Mouse (Mus musculus): ENCODE measurements around the gene Taf10. TPM values are rescaled to one million over a fixed set of nuclear protein-coding genes. Genes with fewer than 3 reads are reported as not detected.

Taf10 gene
- total RNA-seq, 2 experiments from 2014 or later = 109 to 110 TPM

- intact Hi-C loops (cut with DNase I) = loop anchor here (2.0 kb wide), 1 partner anchor 92 kb away; no protein-coding TSS in a partner anchor
- no peak for DNase-seq
Observed at GRCm38 (mm10) chr7:105726980-105727325, 17.2 kb downstream of the Taf10 start.

- intact Hi-C loops (cut with DNase I) = loop anchor here (2.0 kb wide), 1 partner anchor 92 kb away; no protein-coding TSS in a partner anchor
Observed at GRCm38 (mm10) chr7:105726144-105726979, 17.8 kb downstream of the Taf10 start.

GRCm38 (mm10) chr7:105721916-105722315 is 22.2 kb downstream of the Taf10 start:
- no peak for DNase-seq
- intact Hi-C loops (cut with DNase I) = no loop called here

More at GRCm38 (mm10) chr7:105726144-105726979, 17.8 kb downstream of the Taf10 start:
- DNase-seq = peak; percentile 16

- intact Hi-C loops (cut with DNase I) = no loop called here
Observed at GRCm38 (mm10) chr7:105715366-105715765, 28.8 kb downstream of the Taf10 start.

GRCm38 (mm10) chr7:105708733-105709132 is 35.4 kb downstream of the Taf10 start:
- intact Hi-C loops (cut with DNase I) = no loop called here
- no peak for DNase-seq

More at GRCm38 (mm10) chr7:105715366-105715765, 28.8 kb downstream of the Taf10 start:
- DNase-seq = no peak

GRCm38 (mm10) chr7:105703816-105704215 is 40.3 kb downstream of the Taf10 start:
- intact Hi-C loops (cut with DNase I) = no loop called here
- no peak for DNase-seq

GRCm38 (mm10) chr7:105703184-105703583 is 41.0 kb downstream of the Taf10 start:
- intact Hi-C loops (cut with DNase I) = no loop called here
- DNase-seq = no peak

GRCm38 (mm10) chr7:105690875-105691274 is 53.3 kb downstream of the Taf10 start:
- no peak for DNase-seq
- intact Hi-C loops (cut with DNase I) = no loop called here

Other genes with a start within 250 kb of the Taf10 start
- gene Smpd1, start 190.0 kb downstream of the Taf10 start, total RNA-seq (2021) = 10 to 100 TPM; 59.3 to 65.7 TPM
- 100 to 1,000 TPM; 327 to 331 TPM for gene Apbb1, start 162.7 kb downstream of the Taf10 start, total RNA-seq (2021)
- gene Hpx, start 144.2 kb downstream of the Taf10 start, total RNA-seq (2021) = under 1 TPM in 1 of 2 experiments, not detected in 1; 0.26 TPM
- 100 to 1,000 TPM; 167 to 168 TPM for gene Trim3, start 110.8 kb downstream of the Taf10 start, total RNA-seq (2021)
- gene Timm10b, start 104.3 kb downstream of the Taf10 start, total RNA-seq (2021) = 10 to 100 TPM; 63.7 to 70.1 TPM
- gene Arfip2, start 103.9 kb downstream of the Taf10 start, total RNA-seq (2021) = 10 to 100 TPM; 77.0 to 77.8 TPM
- gene Gm45799, start 103.8 kb downstream of the Taf10 start, total RNA-seq (2021) = 1 to 10 TPM; 8.9 to 9.1 TPM
- gene Dnhd1, start 93.5 kb downstream of the Taf10 start, total RNA-seq (2021) = 1 to 10 TPM; 4.1 to 4.8 TPM
- gene Ilk, start 7.8 kb downstream of the Taf10 start, total RNA-seq (2021) = 100 to 1,000 TPM; 113 to 114 TPM
- 10 to 100 TPM; 11.3 to 13.9 TPM for gene Rrp8, start 7.0 kb downstream of the Taf10 start, total RNA-seq (2021)
- gene Tpp1, start 7.9 kb upstream of the Taf10 start, total RNA-seq (2021) = 10 to 100 TPM; 16.0 to 24.7 TPM
- gene Dchs1, start 43.3 kb upstream of the Taf10 start, total RNA-seq (2021) = 10 to 100 TPM; 84.6 to 90.6 TPM
- gene Mrpl17, start 66.7 kb upstream of the Taf10 start, total RNA-seq (2021) = 10 to 100 TPM; 76.5 to 87.4 TPM
- gene Gm4070, start 209.6 kb upstream of the Taf10 start, total RNA-seq (2021) = under 1 TPM in 1 of 2 experiments, not detected in 1; 0.10 TPM

All from left cerebral cortex, postnatal 4 days (tissue).